Mouse (Mus musculus) kidney, embryonic 16.5 days (tissue): ENCODE measurements around the gene Ube2d1. TPM values are rescaled to one million over a fixed set of nuclear protein-coding genes. Genes with fewer than 3 reads are reported as not detected.

Source experiments
- ATAC-seq: fragments of 200-750 bp; cut with Nextera tagmentation; 2 replicates; pipeline ENCODE4 v1.8.0; 2017; ENCODE audit warnings: moderate TSS enrichment; ENCODE audit not compliant: low FRiP score, low TSS enrichment
- H3K27ac ChIP-seq: fragments of 300-500 bp; sonication (generic); 2 replicates; pipeline ENCODE4 v1.5.1; 2014; ENCODE audit warnings: low read length
- H3K27me3 ChIP-seq: fragments of 300-500 bp; sonication (generic); 2 replicates; pipeline ENCODE4 v1.6.1; 2014; ENCODE audit warnings: low read length, control low read depth, mixed read lengths; ENCODE audit not compliant: insufficient read depth
- H3K36me3 ChIP-seq: fragments of 300-500 bp; sonication (generic); 2 replicates; pipeline ENCODE4 v1.6.1; 2014; ENCODE audit warnings: low read length, control low read depth, mixed read lengths; ENCODE audit not compliant: insufficient read depth
- H3K4me1 ChIP-seq: fragments of 300-500 bp; sonication (generic); 2 replicates; pipeline ENCODE4 v1.6.1; 2014; ENCODE audit warnings: low read length, control low read depth, mixed read lengths; ENCODE audit not compliant: insufficient read depth
- H3K4me2 ChIP-seq: fragments of 300-500 bp; sonication (generic); replicated peaks from 2 replicates; pipeline ENCODE4 v1.6.1; 2014; ENCODE audit warnings: low read depth, low read length
- H3K4me3 ChIP-seq: fragments of 300-500 bp; sonication (generic); 2 replicates; pipeline ENCODE4 v1.5.1; 2014; ENCODE audit warnings: mild to moderate bottlenecking, low read length
- H3K9ac ChIP-seq: fragments of 300-500 bp; sonication (generic); replicated peaks from 2 replicates; pipeline ENCODE4 v1.6.1; 2014; ENCODE audit warnings: low read length
- H3K9me3 ChIP-seq: fragments of 300-500 bp; sonication (generic); 2 replicates; pipeline ENCODE4 v1.6.1; 2016; ENCODE audit warnings: low read length, control low read depth
- WGBS: fragments of 180-500 bp; shearing (Covaris S2); extraction: QIAGEN DNeasy Blood & Tissue Kit; methylation state at CpG from one replicate; pipeline ENCODE4 v1.1.7; 2014; 5-methylcytosine and 5-hydroxymethylcytosine counted together
- polyA plus RNA-seq: library from polyadenylated mRNA; unstranded; fragments of >200 nt; fragmentation: Nextera tagmentation; extraction: Ambion mirVana; gene quantifications from 2 replicates; pipeline ENCODE4 v1.2.1, GENCODE M21; 2015

Gene Ube2d1
- polyA plus RNA-seq, 1 experiment from 2014 or later = 54.3 TPM

- no peaks in the 10 kb centered on the region for H3K4me1 ChIP-seq
- ATAC-seq = peak; percentile 47; the same call in 1 of the 2 replicates
These were observed 41.1 kb upstream of the Ube2d1 start for GRCm38 (mm10) chr10:71326123-71326522.

GRCm38 (mm10) chr10:71323669-71324068, 38.6 kb upstream of the Ube2d1 start:
- Histone ChIP-seq H3K4me2 (no peak overlapping the region), H3K27ac (no peak overlapping the region), H3K4me1 (no peaks in the 10 kb centered on the region), H3K36me3 (no peaks in the 10 kb centered on the region), H3K27me3 (no peaks in the 10 kb centered on the region), H3K4me3 (no peak overlapping the region), H3K9me3 (no peaks in the 10 kb centered on the region), H3K9ac (no peak overlapping the region)
- ATAC-seq = no peak
- 81% methylated on average over 8 of the region's 8 CpGs for WGBS

More at GRCm38 (mm10) chr10:71326123-71326522, 41.1 kb upstream of the Ube2d1 start:
- Histone ChIP-seq H3K27me3 (no peaks in the 10 kb centered on the region), H3K9me3 (no peaks in the 10 kb centered on the region), H3K4me3 (no peak overlapping the region), H3K9ac (no peak overlapping the region), H3K27ac (no peak overlapping the region), H3K36me3 (peaks cover 11% of the 10 kb centered on the region), H3K4me2 (no peak overlapping the region)
- WGBS = 75% methylated on average over 7 of the region's 7 CpGs

- no peaks in the 10 kb centered on the region for H3K27me3 ChIP-seq
- WGBS = 74% methylated on average over 7 of the region's 7 CpGs
- ATAC-seq = no peak
- H3K9ac ChIP-seq = no peak overlapping the region
- H3K36me3 ChIP-seq = no peaks in the 10 kb centered on the region
- no peak overlapping the region for H3K4me3 ChIP-seq
- H3K4me2 ChIP-seq = no peak overlapping the region
- no peaks in the 10 kb centered on the region for H3K4me1 ChIP-seq
- H3K27ac ChIP-seq = no peak overlapping the region
- no peaks in the 10 kb centered on the region for H3K9me3 ChIP-seq
These were observed 31.4 kb upstream of the Ube2d1 start for GRCm38 (mm10) chr10:71316497-71316896.

GRCm38 (mm10) chr10:71316056-71316455, 31.0 kb upstream of the Ube2d1 start:
- Histone ChIP-seq H3K9ac (no peak overlapping the region), H3K4me1 (no peaks in the 10 kb centered on the region), H3K4me3 (no peak overlapping the region), H3K4me2 (no peak overlapping the region), H3K9me3 (no peaks in the 10 kb centered on the region), H3K36me3 (no peaks in the 10 kb centered on the region), H3K27ac (no peak overlapping the region), H3K27me3 (no peaks in the 10 kb centered on the region)
- 80% methylated on average over 11 of the region's 11 CpGs for WGBS
- no peak for ATAC-seq

- H3K27me3 ChIP-seq = no peaks in the 10 kb centered on the region
- H3K27ac ChIP-seq = no peak overlapping the region
- H3K4me2 ChIP-seq = no peak overlapping the region
- H3K4me3 ChIP-seq = no peak overlapping the region
- ATAC-seq = no peak
- 67% methylated on average over 3 of the region's 3 CpGs for WGBS
- no peaks in the 10 kb centered on the region for H3K4me1 ChIP-seq
- H3K9ac ChIP-seq = no peak overlapping the region
- no peaks in the 10 kb centered on the region for H3K36me3 ChIP-seq
- H3K9me3 ChIP-seq = no peaks in the 10 kb centered on the region
These were observed 29.5 kb upstream of the Ube2d1 start for GRCm38 (mm10) chr10:71314596-71314995.

- no peaks in the 10 kb centered on the region for H3K4me1 ChIP-seq
- H3K36me3 ChIP-seq = no peaks in the 10 kb centered on the region
- 0 out of 2 replicates have a peak, but pooled peaks cover 3% of the 10 kb centered on the region for H3K9me3 ChIP-seq
- H3K4me3 ChIP-seq = no peak overlapping the region
- H3K27me3 ChIP-seq = no peaks in the 10 kb centered on the region
- no peak overlapping the region for H3K27ac ChIP-seq
- H3K4me2 ChIP-seq = no peak overlapping the region
- H3K9ac ChIP-seq = no peak overlapping the region
- 77% methylated on average over 3 of the region's 3 CpGs for WGBS
- no peak for ATAC-seq
These were observed 25.2 kb upstream of the Ube2d1 start for GRCm38 (mm10) chr10:71310288-71310687.

DNA sequence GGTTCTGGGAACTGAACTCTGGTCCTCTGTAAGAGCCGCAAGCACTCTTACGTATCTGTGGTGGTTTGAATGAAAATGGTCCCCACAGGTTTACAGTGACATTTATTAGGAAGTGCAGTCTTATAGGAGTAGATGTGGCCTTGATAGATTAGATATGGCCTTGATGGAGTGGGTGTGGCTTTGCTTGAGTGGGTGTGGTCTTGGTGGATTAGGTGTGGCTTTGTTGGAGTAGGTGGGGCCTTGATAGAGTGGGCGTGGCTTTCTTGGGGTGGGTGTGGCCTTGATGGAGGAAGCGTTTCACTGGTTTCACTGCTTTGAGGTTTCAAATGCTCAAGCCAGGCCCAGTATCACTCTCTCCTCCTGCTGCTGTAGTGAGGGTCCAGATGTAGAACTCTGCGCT, 23.1 kb upstream of the Ube2d1 start:
- Histone ChIP-seq H3K27ac (no peak overlapping the region), H3K9me3 (0 out of 2 replicates have a peak, but pooled peaks cover 3% of the 10 kb centered on the region), H3K36me3 (no peaks in the 10 kb centered on the region), H3K9ac (no peak overlapping the region), H3K4me1 (no peaks in the 10 kb centered on the region), H3K4me3 (no peak overlapping the region), H3K4me2 (no peak overlapping the region), H3K27me3 (no peaks in the 10 kb centered on the region)
- 93% methylated on average over 5 of the region's 5 CpGs for WGBS
- no peak for ATAC-seq

GRCm38 (mm10) chr10:71306759-71307158, 21.7 kb upstream of the Ube2d1 start:
- 0 out of 2 replicates have a peak overlapping the region, but pooled peaks have one; percentile 38 for H3K4me2 ChIP-seq
- no peaks in the 10 kb centered on the region for H3K36me3 ChIP-seq
- H3K9ac ChIP-seq = no peak overlapping the region
- no peak overlapping the region for H3K27ac ChIP-seq
- H3K27me3 ChIP-seq = no peaks in the 10 kb centered on the region
- 0 out of 2 replicates have a peak, but pooled peaks cover 3% of the 10 kb centered on the region for H3K9me3 ChIP-seq
- H3K4me3 ChIP-seq = no peak overlapping the region
- ATAC-seq = no peak
- H3K4me1 ChIP-seq = no peaks in the 10 kb centered on the region
- 73% methylated on average over 6 of the region's 6 CpGs for WGBS

DNA sequence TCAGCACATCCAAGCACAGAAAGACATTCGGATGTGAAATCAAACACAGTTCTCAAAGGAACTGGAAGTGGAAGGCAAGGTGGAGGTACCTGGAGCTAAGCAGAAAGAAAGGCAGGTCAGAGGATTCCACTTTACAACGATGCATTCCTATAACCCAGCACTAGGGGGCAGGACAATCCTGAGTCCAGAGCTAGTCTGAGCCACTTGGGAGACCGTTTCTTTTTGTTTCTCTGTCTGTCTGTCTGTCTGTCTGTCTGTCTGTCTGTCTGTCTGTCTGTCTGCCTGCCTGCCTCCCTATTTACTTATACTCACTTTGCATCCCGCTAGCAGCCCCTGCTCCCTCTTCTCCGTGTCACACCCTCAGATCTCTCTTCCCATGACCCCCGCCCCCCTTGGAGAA, 21.1 kb upstream of the Ube2d1 start:
- no peaks in the 10 kb centered on the region for H3K27me3 ChIP-seq
- no peak for ATAC-seq
- no peak overlapping the region for H3K9ac ChIP-seq
- 18% methylated on average over 6 of the region's 6 CpGs for WGBS
- H3K4me2 ChIP-seq = peak overlapping the region; percentile 38
- no peak overlapping the region for H3K27ac ChIP-seq
- 0 out of 2 replicates have a peak, but pooled peaks cover 3% of the 10 kb centered on the region for H3K9me3 ChIP-seq
- H3K4me3 ChIP-seq = no peak overlapping the region
- H3K4me1 ChIP-seq = no peaks in the 10 kb centered on the region
- no peaks in the 10 kb centered on the region for H3K36me3 ChIP-seq

DNA sequence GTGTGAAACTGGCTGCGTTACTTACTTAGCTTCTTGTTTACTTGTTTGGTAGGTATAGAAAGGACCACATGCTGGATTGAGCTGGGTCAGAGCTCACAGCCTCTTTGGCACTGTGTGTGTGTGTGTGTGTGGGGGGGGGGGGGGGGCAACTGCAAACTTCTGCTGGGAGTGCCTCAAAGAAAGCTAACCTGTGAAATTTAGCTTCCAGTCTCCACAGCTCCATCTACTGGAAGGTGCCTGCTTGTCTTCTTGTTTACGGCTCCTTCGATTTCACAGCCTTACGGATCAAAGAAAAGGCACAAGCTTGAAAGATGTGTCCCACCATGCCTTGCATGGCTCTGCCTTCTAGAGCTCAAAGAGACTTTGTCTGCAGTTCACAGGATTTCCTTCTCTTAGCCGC, 17.4 kb upstream of the Ube2d1 start:
- no peaks in the 10 kb centered on the region for H3K27me3 ChIP-seq
- no peak for ATAC-seq
- H3K4me1 ChIP-seq = no peaks in the 10 kb centered on the region
- H3K27ac ChIP-seq = no peak overlapping the region
- WGBS = 27% methylated on average over 5 of the region's 5 CpGs
- H3K36me3 ChIP-seq = no peaks in the 10 kb centered on the region
- H3K9me3 ChIP-seq = no peaks in the 10 kb centered on the region
- no peak overlapping the region for H3K9ac ChIP-seq
- no peak overlapping the region for H3K4me2 ChIP-seq
- no peak overlapping the region for H3K4me3 ChIP-seq
